Mouse (Mus musculus) heart, postnatal 14 days (tissue): ENCODE data around the gene Ube2l3. TPM values are rescaled to one million over a fixed set of nuclear protein-coding genes. Genes with fewer than 3 reads are reported as not detected.

Source experiments
- DNase-seq, 2 experiments: peaks; one replicate each; pipeline ENCODE4 v3.0.0; 2021 to 2022
- intact Hi-C: fragments of 180-260 bp; cut with DNase I; formaldehyde crosslinking; loops from one replicate; pipeline ENCODE4 v1.15.1; 2025
- total RNA-seq, 2 experiments: library from RNA; stranded (reverse); gene quantifications; 2 replicates each; pipeline ENCODE4 v1.2.3; 2021

Ube2l3 gene
- total RNA-seq, 2 experiments from 2014 or later = 114 to 118 TPM

GRCm38 (mm10) chr16:17151874-17152273, 50.6 kb downstream of the Ube2l3 start:
- DNase-seq = no peak
- intact Hi-C loops = no loop called here

GRCm38 (mm10) chr16:17150520-17151258, 51.8 kb downstream of the Ube2l3 start:
- DNase-seq = no peak
- intact Hi-C loops = no loop called here

GRCm38 (mm10) chr16:17148084-17148483, 54.4 kb downstream of the Ube2l3 start:
- peak in 1 of 2 experiments; percentile 22 for DNase-seq
- intact Hi-C loops = loop anchor here (5.0 kb wide), 2 partner anchors 44 to 59 kb away; partner anchors contain the start of gene Rimbp3

- intact Hi-C loops = loop anchor here (5.0 kb wide), 2 partner anchors 45 to 60 kb away; partner anchors contain the start of gene Rimbp3
- DNase-seq = no peak
Measured at GRCm38 (mm10) chr16:17147391-17147929, 55.0 kb downstream of the Ube2l3 start.

GRCm38 (mm10) chr16:17146772-17147235, 55.6 kb downstream of the Ube2l3 start, which contains the start of gene Ccdc116:
Ccdc116 (minus strand) TSS chr16:17147229.
- DNase-seq = peak; percentile 77 to 81
- intact Hi-C loops = loop anchor here (5.0 kb wide), 2 partner anchors 45 to 60 kb away; partner anchors contain the start of gene Rimbp3

DNA sequence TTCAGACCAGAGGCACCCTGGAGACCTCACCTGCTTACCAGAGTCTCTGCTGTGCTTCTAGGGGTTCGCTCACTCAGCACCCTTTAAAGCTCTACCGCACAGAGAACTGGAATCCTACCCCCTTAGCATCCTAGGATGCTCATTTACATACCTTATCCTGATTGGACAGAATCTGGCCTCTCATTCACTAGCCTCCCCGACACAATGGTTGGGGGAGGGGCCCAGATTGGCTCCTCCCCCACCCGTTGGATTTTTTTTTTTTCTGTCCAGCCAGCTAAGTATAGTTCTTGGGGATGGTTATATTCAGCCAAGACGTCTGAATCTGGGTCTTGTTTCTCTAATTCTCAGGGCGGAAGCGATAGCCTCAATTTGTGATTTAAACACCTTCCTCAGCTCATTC, 58.1 kb downstream of the Ube2l3 start, which contains the start of gene Ydjc:
TSS of gene Ydjc (plus strand) at position 283 of the 400 bp plus-strand sequence.
- intact Hi-C loops = loop anchor here (5.0 kb wide), 1 partner anchor 133 kb away; the partner anchor contains the start of gene Tmem191c

DNA sequence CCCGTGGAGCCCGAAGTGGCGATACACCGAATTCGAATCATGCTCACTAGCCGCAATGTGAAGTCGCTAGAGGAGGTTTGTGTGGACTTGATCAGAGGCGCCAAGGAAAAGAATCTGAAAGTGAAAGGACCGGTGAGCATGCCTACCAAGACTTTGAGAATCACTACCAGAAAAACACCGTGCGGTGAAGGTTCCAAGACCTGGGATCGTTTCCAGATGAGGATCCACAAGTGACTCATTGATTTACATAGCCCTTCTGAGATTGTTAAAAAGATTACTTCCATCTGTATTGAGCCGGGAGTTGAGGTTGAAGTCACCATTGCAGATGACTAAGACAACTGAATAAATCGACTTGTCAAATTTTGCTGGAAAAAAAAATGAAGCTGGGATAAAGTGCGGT, 65.1 kb downstream of the Ube2l3 start:
- intact Hi-C loops = no loop called here
- no peak for DNase-seq

More for the DNA sequence above, 58.1 kb downstream of the Ube2l3 start, which contains the start of gene Ydjc:
- DNase-seq = no peak

DNA sequence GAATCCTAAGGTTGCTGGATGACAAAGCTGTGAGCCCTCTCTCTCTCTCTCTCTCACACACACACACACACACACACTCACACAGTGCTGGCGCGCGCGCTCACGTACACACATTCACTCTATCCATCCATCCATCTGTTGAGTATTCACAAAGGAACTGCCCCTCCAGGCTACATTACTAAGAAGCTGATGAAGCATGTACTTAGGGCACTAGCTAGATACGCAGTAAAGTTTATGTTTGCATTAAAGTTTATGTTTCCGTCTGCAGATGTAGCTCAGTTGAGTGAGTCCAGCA, 69.6 kb downstream of the Ube2l3 start:
- intact Hi-C loops = no loop called here

DNA sequence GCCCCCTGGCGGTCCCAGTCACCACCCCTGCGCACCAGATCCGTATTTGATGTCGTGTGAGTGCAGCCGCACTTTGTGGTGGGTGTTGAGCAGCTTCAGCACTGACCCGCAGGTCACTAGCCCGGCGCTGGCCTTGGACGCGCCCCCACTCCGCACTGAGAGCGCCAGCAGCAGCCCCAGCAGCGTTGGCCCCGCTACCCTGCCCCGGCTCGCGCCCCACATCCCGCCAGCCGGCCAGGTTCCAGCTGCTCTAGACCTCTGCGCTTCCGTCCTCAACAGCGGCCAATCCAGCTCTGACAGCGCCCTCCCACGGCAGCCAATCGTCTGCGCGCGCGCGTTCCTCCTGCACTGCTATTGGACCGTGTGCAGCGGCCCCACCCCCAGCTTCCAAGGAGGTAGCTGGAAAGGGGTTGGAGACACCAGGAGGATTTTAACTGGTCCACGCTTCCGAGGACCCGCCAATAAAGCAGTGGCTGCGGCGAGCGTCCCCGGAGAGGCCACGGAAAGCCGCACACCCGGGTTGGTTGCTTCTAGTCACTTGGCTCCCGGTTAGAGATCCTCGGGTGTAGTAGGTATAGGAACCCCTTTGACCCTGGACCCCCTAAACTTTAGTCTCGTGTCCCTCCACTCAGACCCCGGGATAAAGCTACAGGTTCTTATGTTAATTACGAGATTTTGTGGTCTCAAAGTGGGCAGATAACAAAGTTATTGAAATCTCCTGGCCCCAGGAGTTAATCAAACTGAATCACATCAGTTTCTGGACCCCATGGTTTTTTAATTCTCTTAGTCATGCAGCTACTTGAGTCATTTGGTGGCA, 70.2 kb downstream of the Ube2l3 start, which contains the start of gene Sdf2l1:
TSS of gene Sdf2l1 (minus strand) at position 295 of the 817 bp plus-strand sequence.
- intact Hi-C loops = no loop called here
- peak; percentile 96 for DNase-seq

More for the DNA sequence above, 69.6 kb downstream of the Ube2l3 start:
- DNase-seq = no peak

- DNase-seq = peak in 1 of 2 experiments; percentile 16
- intact Hi-C loops = no loop called here
Measured at GRCm38 (mm10) chr16:17131191-17132088, 71.0 kb downstream of the Ube2l3 start.

DNA sequence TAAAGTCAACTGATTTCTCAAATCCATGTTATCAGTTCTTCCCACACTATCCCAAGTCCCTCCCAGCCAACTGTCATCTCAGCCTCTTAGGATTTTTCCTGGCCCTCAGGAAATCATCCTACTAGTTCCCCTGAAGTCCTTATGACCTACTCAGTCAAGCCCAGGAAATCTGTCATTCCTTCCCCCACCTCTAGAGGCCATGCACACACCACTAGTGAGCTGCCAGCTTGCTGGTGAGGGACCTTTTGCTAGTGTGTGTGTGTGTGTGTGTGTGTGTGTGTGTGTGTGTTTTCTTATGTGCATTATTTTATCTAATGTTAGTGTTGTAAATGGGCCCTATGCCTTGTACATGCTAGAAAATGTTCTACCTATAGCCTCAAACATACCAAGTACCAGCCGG, 75.2 kb downstream of the Ube2l3 start:
- DNase-seq = peak in 1 of 2 experiments; percentile 62
- intact Hi-C loops = no loop called here

GRCm38 (mm10) chr16:17124871-17125520, 77.5 kb downstream of the Ube2l3 start, which contains the start of gene 2610318N02Rik:
2610318N02Rik (minus strand) TSS chr16:17125167.
- DNase-seq = peak; percentile 54 to 71
- intact Hi-C loops = no loop called here

GRCm38 (mm10) chr16:17124119-17124870, 78.2 kb downstream of the Ube2l3 start:
- intact Hi-C loops = no loop called here
- DNase-seq = no peak

- intact Hi-C loops = no loop called here
- DNase-seq = no peak
Measured at GRCm38 (mm10) chr16:17121569-17121968, 80.9 kb downstream of the Ube2l3 start.

DNA sequence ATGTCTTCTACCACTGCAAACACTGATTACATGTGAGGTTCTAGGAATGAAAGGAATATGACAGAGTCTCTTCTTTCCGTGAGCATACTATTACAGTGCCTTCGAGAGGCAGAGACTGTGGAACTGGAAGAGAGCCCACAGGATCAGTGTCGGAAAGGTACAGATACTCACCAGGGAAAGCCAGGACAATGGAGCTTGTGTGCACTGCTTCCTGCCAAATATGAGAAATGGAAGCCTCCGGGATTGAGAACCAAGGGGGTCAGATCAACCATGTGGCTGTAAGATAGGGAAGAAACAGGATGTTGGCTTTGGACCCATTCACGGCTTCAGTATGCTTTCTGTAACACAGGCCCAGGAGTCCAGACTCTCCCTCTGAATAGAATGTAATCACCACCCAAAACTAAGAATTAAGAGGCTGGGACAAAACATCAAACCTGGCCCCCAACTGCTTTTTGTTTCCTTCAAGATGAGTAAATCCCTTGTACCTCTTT, 85.1 kb downstream of the Ube2l3 start:
- intact Hi-C loops = no loop called here
- no peak for DNase-seq

GRCm38 (mm10) chr16:17110771-17111743, 91.4 kb downstream of the Ube2l3 start, which contains the start of gene Ppil2:
Ppil2 (minus strand) TSS chr16:17111257.
- DNase-seq = peak; percentile 65 to 72
- intact Hi-C loops = no loop called here

GRCm38 (mm10) chr16:17104600-17104999, 97.8 kb downstream of the Ube2l3 start:
- intact Hi-C loops = no loop called here
- DNase-seq = no peak
